Mouse (Mus musculus) liver, embryonic 14.5 days (tissue): ENCODE data around the gene Slc6a11.

Experiments
- CTCF ChIP-seq: IDR thresholded peaks from 2 replicates; pipeline ENCODE4 v1.5.1; 2016; ENCODE audit warnings: antibody characterized with exemption, low read depth, control low read depth
- EP300 ChIP-seq: IDR thresholded peaks from 2 replicates; pipeline ENCODE4 v1.6.1; 2016; ENCODE audit warnings: antibody characterized with exemption, low read depth

GRCm38 (mm10) chr6:114250311-114250710 lies 119.3 kb downstream of the Slc6a11 start:
- peak; percentile 94 for TF ChIP-seq CTCF
- no peak for TF ChIP-seq EP300
